Mouse (Mus musculus): Measurements from ENCODE around the gene Ptgdr2.

The Ptgdr2 gene

GRCm38 (mm10) chr19:10979184-10980168 lies 42.5 kb downstream of the Ptgdr2 start:
- peak; percentile 93 for DNase-seq

- DNase-seq, result no peak
These were observed 43.2 kb downstream of the Ptgdr2 start for GRCm38 (mm10) chr19:10980210-10980609.

GRCm38 (mm10) chr19:10983146-10983545 lies 46.2 kb downstream of the Ptgdr2 start:
- peak; percentile 57 for DNase-seq

- DNase-seq, result peak; percentile 25
These were observed 47.6 kb downstream of the Ptgdr2 start for GRCm38 (mm10) chr19:10984551-10984950.

- DNase-seq, result no peak
These were observed 48.9 kb downstream of the Ptgdr2 start for GRCm38 (mm10) chr19:10985889-10986288.

- no peak for DNase-seq
These were observed 51.6 kb downstream of the Ptgdr2 start for GRCm38 (mm10) chr19:10988563-10988962.

- no peak for DNase-seq
These were observed 53.8 kb downstream of the Ptgdr2 start for GRCm38 (mm10) chr19:10990751-10991150.

GRCm38 (mm10) chr19:10991911-10992310 lies 55.0 kb downstream of the Ptgdr2 start:
- no peak for DNase-seq
